Mouse (Mus musculus): ENCODE data around the gene Ddx20. TPM values are rescaled to one million over a fixed set of nuclear protein-coding genes. Genes with fewer than 3 reads are reported as not detected.
A peak's percentile ranks its signal among the peaks of the same experiment; 100 is the strongest.
"Not testable (repeated sequence)": the region's sequence is repeated elsewhere in the genome, so short reads cannot be mapped to it uniquely, and the experiment has no call there.

Gene Ddx20
- polyA plus RNA-seq, 1 experiment, result 10.7 TPM

DNA sequence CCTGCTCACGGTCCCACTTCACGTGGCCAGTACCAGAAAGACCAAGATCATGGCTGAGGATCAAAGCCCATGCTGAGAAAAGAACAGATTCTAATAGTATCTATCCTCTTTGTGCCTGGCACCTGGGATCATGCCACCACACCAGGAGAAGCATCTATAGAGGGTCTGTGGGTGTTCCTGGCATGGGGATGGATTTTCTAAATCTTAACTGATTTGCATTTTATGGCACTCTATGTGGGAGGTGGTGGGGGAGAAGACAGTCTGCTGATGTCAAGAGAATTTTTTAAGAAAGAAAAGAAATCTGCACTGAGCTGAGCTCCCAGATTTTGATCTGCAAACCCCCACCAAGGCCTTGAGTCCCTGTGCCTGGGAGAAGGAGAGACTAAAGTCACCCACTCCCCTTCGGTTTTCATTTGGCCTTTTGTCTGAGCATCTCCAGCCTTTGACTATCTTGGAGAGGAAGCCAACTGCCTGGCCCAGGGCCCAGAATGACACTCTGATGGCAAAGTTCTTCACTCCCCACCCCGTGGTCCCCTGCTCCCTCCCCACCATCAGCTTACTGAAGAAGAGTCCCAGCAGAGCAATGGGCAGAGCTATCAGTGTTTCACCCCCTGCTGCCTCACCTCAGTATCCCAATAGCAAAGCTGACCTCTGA, 19.1 kb upstream of the Ddx20 start:
- WGBS, result 71% methylated on average over 4 of the region's 4 CpGs
- Histone ChIP-seq H3K27ac (ENCODE audit: insufficient read depth, low read length) (no peak overlapping the region), H3K27me3 (ENCODE audit: control insufficient read depth, insufficient read depth, low read length) (no peaks in the 10 kb centered on the region), H3K4me3 (ENCODE audit: extremely low read depth, insufficient read depth, insufficient read length) (no peak overlapping the region), H3K4me1 (ENCODE audit: control insufficient read depth, insufficient read depth, insufficient read length) (peaks cover 7% of the 10 kb centered on the region), H3K36me3 (ENCODE audit: control insufficient read depth, insufficient read depth, low read length) (no peaks in the 10 kb centered on the region)
- TF ChIP-seq POLR2A (IDR thresholded peaks at IDR 0.05; ENCODE audit: low read depth, low read length), result no peak
- TF ChIP-seq CTCF (IDR thresholded peaks at IDR 0.05; ENCODE audit: extremely low read depth, insufficient read depth, insufficient read length, insufficient replicate concordance), result no peak
- DNase-seq (ENCODE audit: low read depth in 1 of 2, low spot score in 2 of 2), result no peak

DNA sequence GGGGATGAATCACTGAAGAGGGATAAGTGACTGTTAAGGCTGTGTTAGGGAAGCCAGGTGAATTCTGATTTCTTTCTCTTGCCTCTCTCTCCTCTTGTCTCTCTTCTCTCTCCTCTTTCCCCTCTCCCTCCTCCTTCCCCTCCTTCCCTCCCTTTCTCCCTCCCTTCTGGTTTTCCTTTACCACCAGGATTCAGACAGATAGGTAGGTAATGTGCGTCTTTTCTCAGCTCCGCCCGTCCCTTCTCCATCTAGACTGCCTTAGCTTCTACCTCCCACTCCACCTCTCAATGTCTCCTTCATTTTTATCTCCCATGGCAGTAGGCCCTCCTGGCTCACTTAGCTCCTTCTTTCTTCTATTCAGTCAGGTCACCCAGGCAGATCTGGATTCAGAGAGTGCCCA, 18.2 kb upstream of the Ddx20 start:
- no peaks in the 10 kb centered on the region for H3K27me3 ChIP-seq (ENCODE audit: control insufficient read depth, insufficient read depth, low read length)
- H3K36me3 ChIP-seq (ENCODE audit: control insufficient read depth, insufficient read depth, low read length), result no peaks in the 10 kb centered on the region
- peaks cover 7% of the 10 kb centered on the region for H3K4me1 ChIP-seq (ENCODE audit: control insufficient read depth, insufficient read depth, insufficient read length)
- H3K4me3 ChIP-seq (ENCODE audit: extremely low read depth, insufficient read depth, insufficient read length), result peak overlapping the region; percentile 75; the same call in 1 of the 2 replicates
- no peak for TF ChIP-seq POLR2A (IDR thresholded peaks at IDR 0.05; ENCODE audit: low read depth, low read length)
- no peak for TF ChIP-seq CTCF (IDR thresholded peaks at IDR 0.05; ENCODE audit: extremely low read depth, insufficient read depth, insufficient read length, insufficient replicate concordance)
- no peak for DNase-seq (ENCODE audit: low read depth in 1 of 2, low spot score in 2 of 2)
- 58% methylated on average over 3 of the region's 3 CpGs for WGBS
- no peak overlapping the region for H3K27ac ChIP-seq (ENCODE audit: insufficient read depth, low read length)

DNA sequence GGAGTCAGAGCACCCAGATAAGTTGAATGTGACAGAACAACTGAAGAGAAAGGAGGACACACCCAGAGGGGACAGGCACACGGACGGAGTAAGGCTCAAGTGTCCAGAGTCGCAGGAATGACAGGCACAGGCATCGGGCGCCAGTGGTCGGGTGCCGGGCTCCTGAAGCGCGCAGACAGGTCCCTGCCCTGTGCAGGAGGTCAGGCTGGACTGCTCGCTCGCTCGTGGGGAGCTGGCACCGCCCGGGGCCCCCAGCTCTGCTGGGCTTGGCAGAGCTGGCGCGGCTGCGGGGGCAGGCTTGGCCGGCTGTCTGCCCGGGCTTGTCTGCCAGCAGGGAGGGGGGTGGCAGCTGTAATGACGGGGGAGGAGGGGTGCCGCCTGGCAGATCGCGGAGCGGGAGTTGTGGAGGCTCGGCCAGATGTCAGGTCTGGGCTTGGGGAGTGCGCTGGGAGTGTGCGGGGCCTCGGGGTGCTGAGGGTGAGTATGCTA, 17.7 kb upstream of the Ddx20 start:
- H3K27ac ChIP-seq (ENCODE audit: insufficient read depth, low read length), result no peak overlapping the region

DNA sequence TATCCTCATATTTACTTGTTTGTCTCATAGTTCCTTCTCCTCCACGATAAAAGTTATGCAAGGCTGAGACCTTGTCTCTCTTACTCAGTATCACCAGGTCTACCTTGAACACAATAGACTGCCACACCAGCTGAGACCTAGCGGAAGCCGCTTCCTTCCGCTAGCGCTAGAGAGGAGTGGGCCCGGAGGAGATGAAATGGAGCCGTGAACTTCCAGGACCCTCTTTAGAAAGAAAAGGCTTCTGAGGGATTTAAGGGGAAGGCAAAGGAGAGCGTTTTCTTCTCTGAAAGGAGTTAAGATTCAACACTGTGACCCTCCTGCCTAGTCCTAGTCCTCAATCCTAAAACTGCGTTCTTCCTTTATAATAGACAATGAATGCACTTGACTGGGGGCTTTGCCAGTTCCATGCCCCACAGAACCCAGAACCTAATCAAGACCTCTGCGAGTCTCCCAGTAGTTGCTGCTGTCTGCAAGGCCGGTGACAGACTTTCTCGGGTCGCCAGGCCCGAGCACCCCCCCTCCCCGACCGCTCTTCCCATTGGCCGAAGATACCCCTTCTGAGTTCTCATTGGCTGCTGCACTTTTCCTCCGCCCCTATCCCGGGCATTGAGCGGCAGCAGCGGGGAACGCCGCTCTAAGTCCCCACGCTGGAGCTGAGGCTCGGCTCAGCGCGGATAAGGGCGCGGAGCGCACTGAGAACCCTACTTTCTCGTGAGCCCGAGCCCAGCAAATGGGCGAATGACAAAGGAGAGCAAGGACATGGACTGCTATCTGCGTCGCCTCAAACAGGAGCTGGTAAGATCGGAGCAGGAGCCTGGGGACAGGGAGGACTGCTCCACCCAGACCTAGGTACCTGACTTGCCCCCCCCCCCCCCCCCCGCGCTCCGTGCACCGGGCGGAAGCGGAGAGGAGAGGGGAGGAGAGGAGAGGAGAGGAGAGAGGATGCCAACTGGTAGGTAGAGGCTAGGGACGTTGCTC, 16.9 kb upstream of the Ddx20 start, which contains the start of gene Inka2:
Gene Inka2, plus strand, starts transcription at position 569 of the 978 bp plus-strand sequence.
- Histone ChIP-seq H3K4me1 (ENCODE audit: control insufficient read depth, insufficient read depth, insufficient read length) (peaks cover 7% of the 10 kb centered on the region), H3K4me3 (ENCODE audit: extremely low read depth, insufficient read depth, insufficient read length) (peak within 1 kb of the TSS; percentile 75), H3K27ac (ENCODE audit: insufficient read depth, low read length) (peak within 1 kb of the TSS; percentile 54), H3K27me3 (ENCODE audit: control insufficient read depth, insufficient read depth, low read length) (no peaks in the 10 kb centered on the region), H3K36me3 (ENCODE audit: control insufficient read depth, insufficient read depth, low read length) (no peaks in the 10 kb centered on the region)
- peak in 1 of 2 experiments; percentile 55 for DNase-seq (ENCODE audit: low read depth in 1 of 2, low spot score in 2 of 2)
- TF ChIP-seq POLR2A (IDR thresholded peaks at IDR 0.05; ENCODE audit: low read depth, low read length) (no peak), CTCF (IDR thresholded peaks at IDR 0.05; ENCODE audit: extremely low read depth, insufficient read depth, insufficient read length, insufficient replicate concordance) (no peak)
- WGBS, result 11% methylated on average over 39 of the region's 43 CpGs

More for the DNA sequence above, 17.7 kb upstream of the Ddx20 start:
- Histone ChIP-seq H3K27me3 (ENCODE audit: control insufficient read depth, insufficient read depth, low read length) (no peaks in the 10 kb centered on the region), H3K36me3 (ENCODE audit: control insufficient read depth, insufficient read depth, low read length) (no peaks in the 10 kb centered on the region), H3K4me3 (ENCODE audit: extremely low read depth, insufficient read depth, insufficient read length) (peak overlapping the region; percentile 75), H3K4me1 (ENCODE audit: control insufficient read depth, insufficient read depth, insufficient read length) (peaks cover 7% of the 10 kb centered on the region)
- TF ChIP-seq POLR2A (IDR thresholded peaks at IDR 0.05; ENCODE audit: low read depth, low read length) (no peak), CTCF (IDR thresholded peaks at IDR 0.05; ENCODE audit: extremely low read depth, insufficient read depth, insufficient read length, insufficient replicate concordance) (no peak)
- peak in 1 of 2 experiments; percentile 15 for DNase-seq (ENCODE audit: low read depth in 1 of 2, low spot score in 2 of 2)
- WGBS, result under 1% methylated on average over 28 of the region's 28 CpGs

DNA sequence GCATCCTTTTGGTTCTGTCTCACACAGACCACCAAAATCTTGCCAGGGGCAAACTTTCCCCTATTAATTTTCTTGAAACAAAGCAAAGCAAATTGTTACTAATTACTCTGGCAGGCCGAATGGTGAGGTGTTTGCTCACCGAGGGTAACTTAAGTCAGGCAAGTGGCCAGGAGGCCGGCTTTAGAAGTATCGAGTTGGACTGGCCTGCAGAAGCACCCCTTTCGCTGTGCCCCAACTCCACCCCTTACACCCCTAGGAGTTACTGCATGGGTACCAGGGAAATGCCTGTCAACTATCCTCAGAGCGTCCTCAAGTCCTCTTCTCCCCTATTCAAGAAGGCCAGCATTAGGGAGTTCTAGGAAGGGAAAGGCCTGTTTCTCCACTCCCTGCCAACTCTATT, 16.2 kb upstream of the Ddx20 start:
- TF ChIP-seq POLR2A (IDR thresholded peaks at IDR 0.05; ENCODE audit: low read depth, low read length), result no peak
- no peak for TF ChIP-seq CTCF (IDR thresholded peaks at IDR 0.05; ENCODE audit: extremely low read depth, insufficient read depth, insufficient read length, insufficient replicate concordance)
- Histone ChIP-seq H3K4me1 (ENCODE audit: control insufficient read depth, insufficient read depth, insufficient read length) (peaks cover 7% of the 10 kb centered on the region), H3K36me3 (ENCODE audit: control insufficient read depth, insufficient read depth, low read length) (no peaks in the 10 kb centered on the region), H3K27ac (ENCODE audit: insufficient read depth, low read length) (no peak overlapping the region), H3K27me3 (ENCODE audit: control insufficient read depth, insufficient read depth, low read length) (no peaks in the 10 kb centered on the region), H3K4me3 (ENCODE audit: extremely low read depth, insufficient read depth, insufficient read length) (no peak overlapping the region)
- no peak for DNase-seq (ENCODE audit: low read depth in 1 of 2, low spot score in 2 of 2)
- WGBS, result 91% methylated on average over 6 of the region's 6 CpGs

DNA sequence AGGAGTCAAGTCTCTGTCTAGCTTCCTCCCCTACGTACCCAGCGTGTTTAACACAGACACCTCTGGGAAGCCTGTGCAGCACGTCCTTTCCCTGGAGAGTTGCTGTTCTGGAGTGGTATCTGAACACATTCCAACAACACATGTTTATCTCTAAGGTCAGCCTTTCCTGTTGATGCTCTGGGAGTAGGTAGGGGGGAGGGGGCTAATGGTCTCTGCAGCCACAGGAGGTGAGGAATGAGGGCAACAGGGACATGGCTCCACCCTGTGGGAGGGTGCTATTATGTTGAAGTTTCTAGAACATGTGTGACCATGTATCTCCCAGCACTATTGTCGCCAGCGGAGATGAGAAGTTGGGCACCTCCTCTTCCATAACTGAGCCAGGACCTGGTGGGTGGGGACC, 14.0 kb upstream of the Ddx20 start:
- peaks cover 7% of the 10 kb centered on the region for H3K4me1 ChIP-seq (ENCODE audit: control insufficient read depth, insufficient read depth, insufficient read length)
- no peak overlapping the region for H3K4me3 ChIP-seq (ENCODE audit: extremely low read depth, insufficient read depth, insufficient read length)
- H3K27me3 ChIP-seq (ENCODE audit: control insufficient read depth, insufficient read depth, low read length), result no peaks in the 10 kb centered on the region
- H3K36me3 ChIP-seq (ENCODE audit: control insufficient read depth, insufficient read depth, low read length), result no peaks in the 10 kb centered on the region
- WGBS, result 68% methylated on average over 5 of the region's 5 CpGs
- no peak overlapping the region for H3K27ac ChIP-seq (ENCODE audit: insufficient read depth, low read length)
- TF ChIP-seq POLR2A (IDR thresholded peaks at IDR 0.05; ENCODE audit: low read depth, low read length), result no peak
- TF ChIP-seq CTCF (IDR thresholded peaks at IDR 0.05; ENCODE audit: extremely low read depth, insufficient read depth, insufficient read length, insufficient replicate concordance), result no peak
- DNase-seq (ENCODE audit: low read depth in 1 of 2, low spot score in 2 of 2), result no peak

DNA sequence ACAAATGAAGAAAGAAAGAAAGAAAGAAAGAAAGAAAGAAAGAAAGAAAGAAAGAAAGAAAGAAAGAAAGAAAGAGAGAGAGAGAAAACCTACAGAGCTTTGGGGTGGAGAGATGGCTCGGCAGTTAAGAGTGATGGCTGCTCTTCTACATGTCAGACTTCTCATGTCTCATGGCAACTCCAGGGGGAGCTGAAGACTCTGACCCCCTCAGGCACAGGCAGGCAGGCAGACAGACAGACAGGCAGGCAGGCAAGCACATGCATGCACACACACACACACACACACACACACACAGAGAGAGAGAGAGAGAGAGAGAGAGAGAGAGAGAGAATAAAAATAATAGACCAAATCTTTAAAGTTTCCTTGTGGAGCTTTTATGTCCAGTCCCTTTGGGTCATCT, 13.4 kb upstream of the Ddx20 start:
- 48% methylated on average over 1 of the region's 1 CpGs for WGBS
- not testable (repeated sequence) for H3K27me3 ChIP-seq (ENCODE audit: control insufficient read depth, insufficient read depth, low read length); H3K36me3 ChIP-seq (ENCODE audit: control insufficient read depth, insufficient read depth, low read length); H3K27ac ChIP-seq (ENCODE audit: insufficient read depth, low read length); DNase-seq (ENCODE audit: low read depth in 1 of 2, low spot score in 2 of 2); H3K4me3 ChIP-seq (ENCODE audit: extremely low read depth, insufficient read depth, insufficient read length); H3K4me1 ChIP-seq (ENCODE audit: control insufficient read depth, insufficient read depth, insufficient read length)

All from spleen, adult 2 months (tissue).